In the genomic region with DNA sequence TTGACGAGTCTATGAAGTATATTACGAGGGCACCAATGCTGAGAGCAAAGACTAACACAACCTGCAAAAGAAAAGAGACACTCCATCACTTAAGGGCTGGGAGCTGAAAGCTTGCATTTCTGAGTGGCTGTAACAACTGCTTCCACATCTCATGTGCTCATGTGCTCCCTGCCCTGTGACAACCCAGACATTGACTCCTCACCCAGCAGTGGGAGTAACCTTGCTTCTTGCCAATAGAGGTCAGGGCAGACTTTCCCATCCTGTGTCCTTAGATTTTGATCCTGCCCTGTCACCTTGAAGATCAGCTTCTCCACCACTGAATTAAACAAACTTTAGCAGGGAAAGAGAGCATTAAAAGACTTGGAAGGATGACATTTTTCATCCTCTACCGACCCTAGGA, we compare ENCODE assay signal across 22 mouse cellular contexts.
"Had no signal": no experiment of that assay in that cellular context is flagged by ENCODE, and none has a peak within 500 bp of the region (broad histone marks: within the 10 kb centered on the region; RNA-seq: fewer than 3 reads in every experiment).

No protein-coding gene starts in this region.

- H3K4me1 ChIP-seq: kidney, embryonic 15.5 days; limb, embryonic 12.5 days; limb, embryonic 15.5 days; neural tube, embryonic 12.5 days; neural tube, embryonic 15.5 days; stomach, embryonic 15.5 days had no signal

- H3K9me3 ChIP-seq: kidney, embryonic 15.5 days; limb, embryonic 12.5 days; limb, embryonic 15.5 days; midbrain, embryonic 12.5 days; midbrain, embryonic 15.5 days; neural tube, embryonic 12.5 days; neural tube, embryonic 15.5 days; stomach, embryonic 15.5 days had no signal

- DNase-seq: kidney, postnatal 14 days; kidney, postnatal 4 days; left cerebral cortex, postnatal 4 days; liver, postnatal 0 days; lung, embryonic 14.5 days; right cerebral cortex, adult 18-20 months; right cerebral cortex, postnatal 14 days; right cerebral cortex, postnatal 4 days; spleen, adult 18-20 months; thymus, postnatal 25 days had no signal

- H3K9ac ChIP-seq: kidney, embryonic 15.5 days; limb, embryonic 12.5 days; limb, embryonic 15.5 days; liver, embryonic 14.5 days; liver, postnatal 0 days; lung, embryonic 14.5 days; midbrain, embryonic 12.5 days; midbrain, embryonic 15.5 days; neural tube, embryonic 12.5 days; neural tube, embryonic 15.5 days; stomach, embryonic 15.5 days had no signal

- H3K4me3 ChIP-seq: kidney, embryonic 15.5 days; limb, embryonic 12.5 days; limb, embryonic 15.5 days; midbrain, embryonic 12.5 days; midbrain, embryonic 15.5 days; neural tube, embryonic 12.5 days; neural tube, embryonic 15.5 days; stomach, embryonic 15.5 days had no signal

- H3K4me2 ChIP-seq: kidney, embryonic 15.5 days; limb, embryonic 12.5 days; limb, embryonic 15.5 days; liver, embryonic 11.5 days; lung, embryonic 14.5 days; midbrain, embryonic 12.5 days; midbrain, embryonic 15.5 days; neural tube, embryonic 12.5 days; neural tube, embryonic 15.5 days; stomach, embryonic 15.5 days had no signal

- H3K27me3 ChIP-seq: limb, embryonic 15.5 days; midbrain, embryonic 12.5 days; midbrain, embryonic 15.5 days; neural tube, embryonic 12.5 days; neural tube, embryonic 15.5 days; stomach, embryonic 15.5 days had no signal

- H3K27ac ChIP-seq: kidney, embryonic 15.5 days; limb, embryonic 12.5 days; limb, embryonic 15.5 days; liver, embryonic 14.5 days; macrophage; midbrain, embryonic 12.5 days; midbrain, embryonic 15.5 days; neural tube, embryonic 12.5 days; neural tube, embryonic 15.5 days; stomach, embryonic 15.5 days had no signal

- ATAC-seq: liver, postnatal 0 days; lung, postnatal 0 days; midbrain, embryonic 15.5 days had no signal

- H3K36me3 ChIP-seq: kidney, embryonic 15.5 days; limb, embryonic 12.5 days; limb, embryonic 15.5 days; midbrain, embryonic 12.5 days; midbrain, embryonic 15.5 days; neural tube, embryonic 12.5 days; neural tube, embryonic 15.5 days; stomach, embryonic 15.5 days had no signal
